Mouse (Mus musculus) ES-E14 (cell line): ENCODE measurements at regions not wholly inside any gene's neighbourhood (a gene's known extent, or its start where the extent isn't known, plus 50 kb on each side); places are given as distances from the start of the nearest gene placed in this dataset.

Experiments used
- CHD2 ChIP-seq: IDR thresholded peaks from 2 replicates; pipeline ENCODE4 v1.6.1; 2014; ENCODE audit warnings: mild to moderate bottlenecking, low read depth, low read length, inconsistent platforms
- HCFC1 ChIP-seq: IDR thresholded peaks from 2 replicates; pipeline ENCODE4 v1.6.1; 2012; ENCODE audit warnings: low read length, inconsistent platforms, borderline replicate concordance; ENCODE audit not compliant: insufficient read depth
- MAFK ChIP-seq: IDR thresholded peaks from 2 replicates; pipeline ENCODE4 v1.6.1; 2014; ENCODE audit warnings: mild to moderate bottlenecking, low read depth, low read length, inconsistent platforms; ENCODE audit not compliant: insufficient read depth
- ZC3H11A ChIP-seq: IDR thresholded peaks from 2 replicates; pipeline ENCODE4 v1.6.1; 2012; ENCODE audit warnings: low read depth, mild to moderate bottlenecking, inconsistent platforms, low read length, borderline replicate concordance
- ZNF384 ChIP-seq: IDR thresholded peaks from 2 replicates; pipeline ENCODE4 v1.6.1; 2012; ENCODE audit warnings: low read depth, low read length, inconsistent platforms

- TF ChIP-seq CHD2 (no peak), MAFK (no peak), HCFC1 (no peak), ZC3H11A (no peak), ZNF384 (no peak)
Observed at GRCm38 (mm10) chr14:84686848-84687247, 243.5 kb downstream of the Pcdh17 start.
